Mouse (Mus musculus) right cerebral cortex, adult 18-20 months (tissue): ENCODE measurements around the gene Caprin2.
"Not testable (repeated sequence)": the region's sequence is repeated elsewhere in the genome, so short reads cannot be mapped to it uniquely, and the experiment has no call there.

Experiments used
- DNase-seq: peaks from one replicate; pipeline ENCODE4 v3.0.0; 2022; ENCODE audit warnings: mixed read lengths

Gene Caprin2

DNA sequence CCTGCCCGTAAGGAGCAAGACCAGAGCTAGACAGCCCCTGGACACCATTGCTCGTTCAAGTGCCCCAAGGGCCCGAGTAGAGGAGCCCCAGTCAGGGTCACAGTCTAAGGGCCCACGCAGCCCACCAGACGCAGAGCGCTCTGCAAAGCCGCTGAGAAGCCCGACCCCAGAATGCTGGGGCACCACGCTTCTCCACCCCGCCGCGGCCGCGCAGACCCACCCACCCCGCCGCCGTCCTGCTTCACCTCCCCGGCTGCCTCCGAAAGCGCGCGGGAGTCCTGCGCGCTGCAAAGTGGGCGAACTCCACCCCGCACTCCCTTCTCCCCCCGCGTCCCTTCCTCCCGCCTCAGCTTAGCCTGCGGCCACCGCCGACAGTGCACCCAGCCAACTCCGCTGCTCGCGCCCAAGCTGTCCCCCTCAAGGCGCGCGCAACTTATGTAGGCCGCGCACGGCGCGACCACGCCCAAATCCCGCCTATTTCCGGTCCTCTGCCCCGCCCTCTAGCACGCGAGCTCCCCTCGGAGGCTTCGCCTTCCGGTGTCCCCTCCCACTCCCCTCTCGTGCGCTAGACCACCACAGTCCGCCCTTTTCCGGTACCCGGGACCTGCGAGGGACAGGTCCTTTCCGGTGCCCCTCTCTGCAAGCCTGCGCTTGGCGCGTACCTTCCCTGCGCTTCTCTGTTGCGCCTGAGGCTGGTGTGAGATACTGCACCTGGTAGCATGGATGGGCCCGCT is at the start of gene Caprin2:
Gene Caprin2 (minus strand): TSS at position 465 of the 734 bp plus-strand sequence.
- DNase-seq, result peak; percentile 90

DNA sequence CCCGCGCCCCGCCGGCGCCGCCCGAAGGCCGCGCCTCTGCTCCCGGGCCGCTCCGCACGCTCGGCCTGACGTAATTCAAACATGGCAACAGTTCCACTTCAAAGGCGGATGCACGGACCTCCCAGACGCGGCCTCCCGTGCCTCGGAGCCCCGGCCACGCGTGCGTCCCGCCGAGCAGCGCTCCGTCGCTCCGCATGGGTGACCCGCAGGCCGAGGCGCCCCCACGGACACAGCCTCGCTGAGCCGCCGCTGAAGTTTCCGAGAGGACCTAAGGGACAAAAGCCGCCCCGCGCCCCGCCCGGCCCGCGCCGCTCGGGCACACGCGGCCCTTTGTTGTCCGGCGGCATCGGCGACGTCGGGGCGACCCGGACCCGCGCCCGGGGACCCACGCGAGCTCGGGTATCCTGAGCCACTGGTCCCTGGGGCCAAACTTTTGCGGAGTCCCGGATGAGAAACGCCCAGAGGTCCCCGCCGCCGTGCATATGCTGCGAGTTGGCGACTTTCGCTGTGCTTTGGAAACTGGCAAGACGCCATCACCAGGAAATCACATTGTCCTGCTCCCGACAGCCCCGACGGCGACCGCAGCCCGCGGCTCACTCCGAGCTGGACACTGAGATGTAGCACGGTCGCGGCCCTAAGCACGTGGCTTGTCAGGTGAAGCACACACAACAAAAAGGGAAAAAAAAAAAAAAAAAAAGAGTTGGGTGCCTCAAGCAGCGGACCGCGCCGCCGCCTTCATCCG is 48.9 kb upstream of the Caprin2 start:
- peak; percentile 10 for DNase-seq

DNA sequence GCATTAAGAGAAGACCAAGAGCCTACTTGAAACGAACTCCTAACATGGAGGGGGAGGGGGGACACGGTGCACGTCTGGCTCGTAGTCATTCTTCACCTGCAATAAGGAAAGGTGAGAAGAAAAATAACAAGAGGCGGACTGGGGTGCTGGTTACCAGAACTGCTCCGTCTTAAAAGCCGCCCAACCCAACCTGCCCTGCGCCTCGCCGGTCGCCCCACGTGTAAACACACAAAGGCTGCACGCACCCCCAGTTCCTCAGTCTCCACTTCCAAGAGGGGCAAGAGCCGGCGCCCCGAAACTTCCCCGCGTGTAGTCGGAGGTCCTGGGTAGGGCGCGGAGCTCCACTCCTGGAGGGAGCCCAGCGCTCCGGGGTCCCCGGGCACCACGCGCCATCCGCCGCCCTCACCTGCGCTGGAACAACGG is 48.3 kb upstream of the Caprin2 start:
- no peak for DNase-seq

DNA sequence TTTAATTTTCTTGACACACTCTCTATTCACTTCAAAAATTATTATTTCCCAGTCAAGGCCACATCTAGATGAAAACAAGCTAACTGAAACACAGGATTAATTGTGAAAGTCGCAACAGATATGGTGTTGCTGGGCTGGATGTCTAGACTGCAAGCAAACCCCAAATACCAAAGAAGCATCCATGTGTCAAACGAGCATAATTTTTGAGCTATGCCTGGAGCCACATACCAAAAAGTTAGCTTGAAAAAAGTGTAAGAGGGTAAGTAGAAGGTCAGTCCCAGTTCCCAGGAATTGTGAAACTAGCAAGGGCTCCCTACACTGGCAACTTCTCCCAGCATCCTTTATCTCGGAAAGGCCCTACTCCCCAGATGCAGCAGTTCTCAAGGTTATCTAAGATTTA is 47.7 kb upstream of the Caprin2 start:
- DNase-seq, result no peak

DNA sequence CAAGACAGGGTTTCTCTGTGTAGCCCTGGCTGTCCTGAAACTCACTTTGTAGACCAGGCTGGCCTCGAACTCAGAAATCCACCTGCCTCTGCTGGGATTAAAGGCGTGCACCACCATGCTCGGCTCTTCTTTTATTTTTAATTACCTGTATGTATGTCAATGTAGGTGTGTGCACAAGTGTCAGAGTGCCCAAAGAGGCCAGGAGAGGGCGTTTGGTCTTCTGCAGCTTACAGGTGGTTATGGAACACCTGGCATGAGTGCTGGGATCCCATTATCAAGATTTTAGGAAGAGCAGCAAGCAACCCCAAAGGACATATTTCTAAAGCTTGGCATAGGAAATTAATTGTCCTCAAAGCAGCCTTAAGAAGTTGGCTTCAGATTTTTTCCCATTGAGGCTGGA is 46.4 kb upstream of the Caprin2 start:
- no peak for DNase-seq

DNA sequence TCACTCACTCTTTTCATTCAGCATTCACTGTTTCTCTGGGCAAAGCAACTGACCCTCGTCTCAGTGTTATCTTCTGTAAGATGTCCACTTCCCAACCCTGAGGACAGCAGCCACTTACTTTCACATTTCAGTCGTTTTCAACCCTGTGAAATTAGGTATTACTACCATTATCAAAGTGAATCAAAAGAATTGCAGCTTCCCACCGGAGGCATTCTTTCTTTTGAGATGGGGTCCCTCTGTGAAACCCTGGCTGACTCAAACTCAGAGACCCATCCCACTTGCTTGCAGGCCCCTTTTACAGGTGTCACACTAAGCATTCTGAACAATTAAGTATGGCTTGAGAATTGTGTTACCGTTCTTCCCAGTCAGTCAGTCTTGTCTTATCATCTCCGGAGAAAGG is 45.8 kb upstream of the Caprin2 start:
- no peak for DNase-seq

DNA sequence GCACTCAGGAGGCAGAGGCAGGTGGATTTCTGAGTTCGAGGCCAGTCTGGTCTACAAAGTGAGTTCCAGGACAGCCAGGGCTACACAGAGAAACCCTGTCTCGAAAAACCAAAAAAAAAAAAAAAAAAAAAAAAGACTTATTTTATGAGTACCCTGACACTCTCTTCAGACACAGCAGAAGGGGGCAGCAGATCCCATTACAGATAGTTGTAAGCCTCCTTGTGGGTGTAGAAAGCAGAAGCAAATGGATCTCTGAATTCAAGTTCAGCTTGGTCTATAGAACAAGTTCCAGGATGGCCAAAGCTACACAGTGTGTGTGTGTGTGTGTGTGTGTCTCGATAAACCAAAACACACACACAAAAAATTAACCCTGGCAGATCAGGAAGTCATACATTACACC is 44.3 kb upstream of the Caprin2 start:
- DNase-seq, result not testable (repeated sequence)

DNA sequence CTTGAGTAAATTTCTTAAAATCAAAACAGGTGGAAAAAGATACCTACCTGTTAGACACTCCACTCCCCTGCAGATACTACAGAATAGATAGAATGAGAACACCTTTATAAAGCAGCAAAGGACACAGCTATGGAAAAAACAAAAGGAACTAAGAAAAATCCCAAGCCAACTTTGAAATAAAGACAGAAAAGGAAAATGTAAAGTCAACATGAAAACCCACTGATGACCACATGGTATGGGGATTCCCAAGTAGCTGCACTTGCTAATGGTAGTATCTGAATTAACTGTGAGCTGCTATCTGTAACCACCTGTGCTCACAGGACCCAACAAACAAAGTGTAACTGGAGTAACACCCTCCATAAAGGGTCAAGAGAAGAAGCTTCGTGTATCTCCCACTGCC is 41.7 kb upstream of the Caprin2 start:
- DNase-seq, result no peak

DNA sequence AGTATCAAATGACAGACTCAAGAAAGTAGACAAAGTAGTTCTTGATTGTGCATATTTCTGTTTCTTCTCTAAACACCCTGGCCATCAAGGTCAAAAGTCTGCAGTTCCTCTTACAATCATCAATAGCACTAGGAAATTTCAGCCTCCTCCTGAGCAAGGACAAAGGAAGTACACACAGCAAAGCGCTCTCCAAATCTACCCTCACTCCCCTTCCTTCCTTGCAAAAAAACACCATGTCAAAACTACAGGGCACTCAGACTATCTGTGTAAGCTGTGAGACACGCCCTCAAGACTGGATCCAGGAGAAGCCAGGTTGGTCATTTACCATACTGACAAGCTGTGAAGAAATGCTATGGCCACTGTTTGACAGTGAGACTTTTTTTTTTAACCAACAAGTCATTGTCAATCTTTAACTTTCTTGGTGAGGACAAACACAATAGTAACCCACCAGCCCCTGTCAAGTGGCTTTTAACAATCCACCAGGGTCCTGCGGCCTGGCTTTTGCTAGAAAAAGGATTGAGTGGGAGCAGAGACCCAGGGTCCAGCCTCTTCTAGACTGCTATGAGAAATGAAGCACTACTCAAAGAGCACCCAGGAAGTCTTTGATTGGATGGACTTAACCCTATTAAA is 39.0 kb upstream of the Caprin2 start:
- DNase-seq, result no peak

DNA sequence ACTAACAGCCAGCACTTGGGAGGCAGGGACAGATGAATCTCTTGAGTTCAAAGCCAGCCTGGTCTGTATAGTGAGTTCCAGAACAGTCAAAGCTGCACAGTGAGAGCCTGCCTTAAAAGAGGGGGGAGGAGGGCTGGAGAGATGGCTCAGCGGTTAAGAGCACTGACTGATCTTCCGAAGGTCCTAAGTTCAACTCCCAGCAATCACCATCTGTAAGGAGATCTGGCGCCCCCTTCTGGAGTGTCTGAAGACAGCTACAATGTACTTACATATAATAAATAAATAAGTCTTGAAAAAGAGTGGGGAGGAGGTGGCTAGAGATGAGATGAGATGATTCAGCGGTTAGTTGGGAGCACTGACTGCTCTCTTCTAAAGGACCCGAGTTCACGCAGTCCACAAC is 35.2 kb upstream of the Caprin2 start:
- no peak for DNase-seq

DNA sequence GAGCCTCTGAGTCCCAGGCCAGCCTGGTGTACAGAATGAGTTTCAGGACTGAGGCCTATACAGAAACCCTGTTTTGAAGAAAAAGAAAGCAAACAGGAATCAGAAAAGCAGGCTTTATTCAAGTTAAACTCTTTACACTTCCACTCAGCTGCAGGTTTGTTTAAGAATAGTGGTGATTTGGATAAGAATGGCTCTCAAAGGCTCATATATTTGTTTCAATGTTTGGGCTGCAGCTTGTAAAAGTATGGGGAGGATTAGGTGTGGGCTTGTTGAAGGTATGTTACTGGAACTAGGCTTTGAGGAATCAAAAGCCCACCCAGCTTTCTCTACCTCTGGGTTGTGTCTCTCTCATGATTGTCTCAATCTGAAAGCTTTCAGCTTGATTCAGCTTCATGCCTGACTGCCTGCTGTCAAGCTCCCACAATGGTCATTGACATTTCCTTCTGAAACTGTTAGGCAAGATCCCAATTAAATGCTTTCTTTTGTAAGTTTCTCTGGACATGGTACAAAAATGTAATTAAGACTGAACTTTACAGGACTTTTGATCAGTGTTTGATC is 22.9 kb upstream of the Caprin2 start:
- DNase-seq, result no peak

DNA sequence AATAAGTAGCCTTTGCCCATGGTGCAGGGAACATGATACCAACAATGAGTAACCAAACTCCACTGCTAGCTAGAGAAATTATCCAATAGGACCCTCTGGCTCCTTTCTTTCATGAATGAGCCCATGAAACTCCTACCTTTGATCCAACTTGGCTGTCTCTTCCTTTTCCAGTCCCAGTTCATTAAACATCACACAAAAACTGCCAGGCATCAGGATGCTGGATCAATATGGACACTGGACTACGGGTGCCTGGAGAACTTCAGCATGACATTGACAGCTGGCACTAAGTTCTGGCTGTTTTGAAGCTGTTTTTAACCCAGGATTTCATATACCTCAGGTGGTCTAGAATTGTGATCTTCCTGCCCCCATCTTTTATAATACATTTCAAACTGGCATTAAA is 21.6 kb upstream of the Caprin2 start:
- DNase-seq, result no peak

DNA sequence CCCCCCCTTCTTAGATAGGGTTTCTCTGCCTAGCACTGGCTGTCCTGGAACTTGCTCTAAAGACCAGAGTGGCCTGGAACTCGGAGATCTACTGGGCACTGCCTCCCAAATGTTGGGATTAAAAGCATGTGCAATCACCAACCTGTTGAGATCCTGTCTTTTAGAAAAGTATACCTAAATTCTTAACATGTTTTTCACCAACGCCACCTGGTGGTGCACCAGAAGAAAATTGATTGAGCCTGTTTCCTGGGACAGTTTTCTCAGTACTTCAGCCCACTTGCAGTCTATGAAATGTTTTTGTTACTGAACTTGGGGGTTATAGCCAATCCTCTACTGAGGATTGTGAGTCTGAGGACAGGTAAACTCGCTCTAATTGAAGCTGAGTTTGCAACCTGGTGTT is 20.8 kb upstream of the Caprin2 start:
- no peak for DNase-seq

DNA sequence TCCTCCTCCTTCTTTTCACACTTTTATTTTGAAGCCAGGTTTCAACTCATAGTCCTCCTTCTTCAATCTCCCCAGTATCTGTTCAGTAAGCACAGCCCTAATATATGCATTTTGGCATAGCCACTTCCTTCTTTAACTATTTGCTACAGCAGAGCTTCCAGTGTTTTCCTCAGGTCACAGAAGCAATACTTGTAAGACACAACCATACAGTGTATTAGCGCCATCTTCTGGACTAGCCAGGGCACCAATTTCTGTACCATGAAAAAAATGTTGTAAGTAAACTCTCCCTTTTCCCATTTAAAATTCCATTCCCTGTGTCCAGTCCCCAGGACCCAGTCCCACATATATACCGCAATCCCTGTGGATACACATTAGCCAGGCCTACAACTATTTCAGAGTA is 17.9 kb upstream of the Caprin2 start:
- DNase-seq, result peak; percentile 44

DNA sequence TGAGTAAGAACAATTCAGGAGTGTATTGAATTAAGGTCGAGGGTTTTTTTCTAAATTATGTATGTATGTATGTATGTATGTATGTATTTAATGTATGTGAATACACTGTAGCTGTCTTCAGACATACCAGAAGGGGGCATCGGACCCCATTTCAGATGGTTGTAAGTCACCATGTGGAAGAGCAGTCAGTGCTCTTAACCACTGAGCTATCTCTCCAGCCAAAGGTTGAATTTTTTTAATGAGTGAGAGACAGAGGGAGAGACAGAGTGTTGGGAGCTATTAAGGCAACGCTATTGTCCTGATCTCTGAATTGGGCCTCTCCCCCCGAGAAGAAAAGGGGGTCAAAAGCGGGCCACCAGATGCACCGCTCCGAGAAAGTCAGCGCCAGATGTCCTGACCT is 15.9 kb upstream of the Caprin2 start:
- not testable (repeated sequence) for DNase-seq

DNA sequence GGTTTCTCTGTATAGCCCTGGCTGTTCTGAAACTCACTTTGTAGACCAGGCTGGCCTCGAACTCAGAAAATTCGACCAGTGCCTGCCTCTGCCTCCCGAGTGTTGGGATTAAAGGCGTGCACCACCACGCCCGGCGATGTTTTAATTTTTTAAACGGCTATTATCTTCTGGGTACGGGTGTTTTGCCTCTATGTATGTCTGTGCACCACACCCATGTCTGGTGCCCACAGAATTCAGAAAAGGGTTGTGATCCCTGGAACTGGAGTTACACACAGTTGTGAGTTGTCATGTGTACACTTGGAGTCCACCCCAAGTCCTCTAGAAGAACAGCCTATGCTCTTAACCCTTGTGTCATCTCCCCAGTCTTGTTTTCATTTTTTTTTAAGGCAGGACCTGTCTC is 10.9 kb upstream of the Caprin2 start:
- no peak for DNase-seq

DNA sequence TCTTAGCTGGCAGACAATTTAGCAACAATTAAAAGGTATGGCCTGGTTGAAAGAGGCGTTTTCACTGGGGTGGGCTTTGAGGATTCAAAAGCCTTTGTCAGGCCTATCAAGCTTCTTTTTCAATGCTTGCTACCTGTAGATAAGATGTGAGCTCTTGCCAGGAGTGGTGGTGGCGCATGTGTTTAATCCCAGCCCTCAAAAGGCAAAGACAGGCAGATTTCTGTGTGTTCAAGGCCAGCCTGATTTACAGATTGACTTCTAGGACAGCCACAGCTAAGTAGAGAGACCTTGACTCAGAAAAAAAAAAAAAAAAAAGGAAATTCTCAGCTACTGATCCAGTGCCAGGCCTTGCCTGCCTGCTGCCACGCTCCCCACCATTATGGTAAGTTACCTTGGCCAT is 6.7 kb upstream of the Caprin2 start:
- DNase-seq, result no peak

DNA sequence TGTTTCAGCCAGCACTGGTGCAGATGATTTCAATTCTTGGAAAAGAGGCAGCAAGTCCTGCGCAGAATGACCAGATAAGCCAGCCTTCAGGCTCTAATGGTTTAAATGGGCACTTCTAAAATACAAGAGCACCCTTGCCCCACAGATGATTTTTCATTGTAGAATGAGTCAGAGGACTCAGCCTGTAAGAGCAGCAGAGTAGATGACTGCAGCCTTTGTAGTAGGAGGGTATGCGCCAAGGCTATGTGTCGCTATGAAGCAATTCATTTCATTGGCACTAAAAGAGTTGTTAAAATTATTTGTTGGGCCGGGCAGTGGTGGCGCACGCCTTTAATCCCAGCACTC is 442 bp upstream of the Caprin2 start:
- peak; percentile 3 for DNase-seq

DNA sequence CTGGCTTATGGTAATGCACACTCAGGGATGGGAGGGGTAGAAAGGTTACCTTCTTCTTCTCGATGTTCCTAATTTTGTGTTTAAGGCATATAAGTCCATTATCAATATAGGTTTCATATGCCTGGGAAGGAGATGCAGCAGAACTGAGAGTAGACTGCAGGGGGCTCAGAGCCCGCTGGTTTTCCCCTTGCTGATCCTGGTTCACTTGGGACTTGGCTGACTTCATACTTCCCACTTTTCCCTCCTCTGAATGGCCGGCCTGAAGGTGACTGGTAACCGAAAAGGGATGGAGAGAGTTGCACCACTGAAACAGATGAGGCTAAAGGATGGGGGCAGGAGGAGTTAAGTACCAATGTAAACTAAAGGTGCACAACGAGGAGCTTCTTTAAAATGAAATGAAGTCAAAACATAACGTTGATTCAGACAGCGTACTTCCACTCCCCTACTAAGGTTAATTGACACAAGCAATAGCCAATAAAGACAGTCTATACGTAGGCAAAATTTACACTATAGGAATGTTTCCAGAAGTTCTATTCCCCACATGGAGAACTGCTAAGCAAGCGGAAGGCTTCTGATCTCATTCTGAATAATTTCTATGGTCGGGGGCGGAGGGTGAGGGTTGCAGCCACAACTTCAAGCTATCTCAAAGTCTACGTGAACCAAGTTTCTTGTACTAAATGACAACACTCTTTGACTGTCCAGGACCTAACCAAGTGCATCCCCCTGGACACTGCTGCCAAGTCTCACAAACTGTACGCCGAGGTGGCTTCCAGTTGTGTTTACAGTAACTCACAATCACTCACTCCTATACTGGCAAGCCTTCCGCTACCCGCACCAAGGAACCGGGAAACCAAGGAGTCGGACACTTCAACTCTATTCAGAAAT is 907 bp downstream of the Caprin2 start:
- no peak for DNase-seq

DNA sequence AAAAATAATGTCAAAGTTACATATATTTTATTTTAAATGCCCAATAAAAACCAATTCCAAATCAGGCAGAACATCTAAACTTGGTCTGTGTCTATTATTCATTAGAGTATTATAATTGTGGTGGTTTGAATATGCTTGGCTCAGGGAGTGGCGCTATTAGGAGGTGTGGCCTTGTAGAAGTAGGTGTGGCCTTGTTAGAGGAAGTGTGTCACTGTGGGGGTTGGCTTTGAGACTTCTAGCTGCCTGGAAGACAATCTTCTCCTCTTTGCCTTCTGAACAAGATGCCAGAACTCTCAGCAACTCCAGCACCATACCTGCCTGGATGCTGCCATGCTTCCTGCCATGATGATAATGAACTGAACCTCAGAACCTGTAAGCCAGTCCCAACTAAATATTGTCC is 22.1 kb downstream of the Caprin2 start:
- DNase-seq, result no peak

DNA sequence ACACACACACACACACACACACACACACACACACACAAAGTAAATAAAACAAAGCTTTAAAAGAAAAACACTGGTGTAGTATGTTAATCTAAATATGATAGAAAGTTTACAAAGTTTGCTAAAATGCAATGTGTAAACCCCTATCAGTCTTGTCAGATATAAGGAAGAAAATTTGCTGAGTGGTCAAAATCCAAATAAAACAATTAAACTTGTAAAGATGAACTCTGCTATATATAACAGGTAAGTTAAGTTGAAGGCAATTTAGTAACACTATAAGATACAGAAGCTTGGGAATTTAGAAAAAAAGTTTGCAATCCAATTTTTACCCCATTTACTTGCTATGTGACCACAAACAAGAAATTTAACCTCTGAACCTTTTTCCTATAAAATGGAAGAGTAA is 50.4 kb downstream of the Caprin2 start:
- DNase-seq, result no peak

DNA sequence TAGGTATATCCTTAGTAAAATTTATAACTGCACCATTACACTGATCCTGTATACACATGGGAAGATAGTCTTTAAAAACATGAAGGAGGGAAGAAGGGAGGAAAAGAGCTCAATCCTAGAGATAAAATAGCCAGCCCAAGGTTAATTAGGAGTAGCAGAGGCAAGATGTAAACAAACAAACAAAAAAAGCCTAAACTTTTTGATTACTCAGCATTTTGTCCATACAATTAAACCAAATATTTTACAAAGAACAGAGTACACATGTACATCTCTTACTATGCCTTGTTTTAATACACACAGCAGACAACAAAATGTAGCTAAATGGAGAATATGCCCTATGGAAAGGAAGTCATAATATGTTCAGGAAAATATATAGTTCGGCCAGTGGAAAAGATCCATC is 54.3 kb downstream of the Caprin2 start:
- no peak for DNase-seq

DNA sequence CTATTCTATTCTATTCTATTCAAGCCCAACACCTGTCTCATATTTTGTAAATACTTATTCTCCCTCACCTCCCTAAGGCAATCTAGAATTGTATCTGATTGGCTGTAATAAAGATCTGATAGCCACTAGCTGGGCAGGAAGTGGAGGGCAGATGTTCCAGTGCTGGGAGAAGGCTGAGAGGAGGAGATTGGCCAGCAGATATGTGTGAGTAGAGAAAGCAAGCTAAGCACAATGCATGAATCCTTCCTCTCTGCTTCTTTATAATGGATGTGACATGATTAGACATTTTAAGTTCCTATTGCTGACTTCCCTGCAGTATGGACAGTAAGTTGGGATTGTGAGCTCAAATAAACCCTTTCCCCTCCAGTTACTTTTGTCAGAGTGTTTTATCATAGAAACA is 57.6 kb downstream of the Caprin2 start:
- no peak for DNase-seq
